Mouse (Mus musculus) midbrain, embryonic 10.5 days (tissue): ENCODE data around the gene Sp3. TPM values are rescaled to one million over a fixed set of nuclear protein-coding genes. Genes with fewer than 3 reads are reported as not detected.
"Not testable (repeated sequence)": the region's sequence is repeated elsewhere in the genome, so short reads cannot be mapped to it uniquely, and the experiment has no call there.

Source experiments
- DNase-seq: peaks from one replicate; pipeline ENCODE4 v3.0.0-alpha.2; 2017; ENCODE audit warnings: low spot score
- H3K27ac ChIP-seq: fragments of 300-500 bp; sonication (generic); replicated peaks from 2 replicates; pipeline ENCODE4 v1.5.1; 2016; ENCODE audit warnings: mild to moderate bottlenecking
- H3K27me3 ChIP-seq: fragments of 300-500 bp; sonication (generic); 2 replicates; pipeline ENCODE4 v1.6.1; 2016; ENCODE audit warnings: low read depth, mild to moderate bottlenecking; ENCODE audit not compliant: poor library complexity, severe bottlenecking
- H3K36me3 ChIP-seq: fragments of 300-500 bp; sonication (generic); 2 replicates; pipeline ENCODE4 v1.6.1; 2016; ENCODE audit warnings: mild to moderate bottlenecking, moderate library complexity
- H3K4me1 ChIP-seq: fragments of 300-500 bp; sonication (generic); 2 replicates; pipeline ENCODE4 v1.6.1; 2016
- H3K4me3 ChIP-seq: fragments of 300-500 bp; sonication (generic); 2 replicates; pipeline ENCODE4 v1.5.1; 2016; ENCODE audit warnings: mild to moderate bottlenecking, moderate library complexity
- H3K9me3 ChIP-seq: fragments of 300-500 bp; sonication (generic); replicated peaks from 2 replicates; pipeline ENCODE4 v1.6.1; 2016; ENCODE audit warnings: mild to moderate bottlenecking
- WGBS: fragments of 180-500 bp; shearing (Covaris S2); methylation state at CpG from one replicate; pipeline ENCODE4 v1.1.7; 2016; 5-methylcytosine and 5-hydroxymethylcytosine counted together
- microRNA-seq: library from miRNA; unstranded; fragments of <30 nt; microRNA quantifications from one replicate; pipeline ENCODE4, GENCODE M21; 2017
- polyA plus RNA-seq: library from polyadenylated mRNA; unstranded; fragments of >200 nt; fragmentation: Nextera tagmentation; extraction: Ambion mirVana; gene quantifications from 2 replicates; pipeline ENCODE4 v1.2.1, GENCODE M21; 2016

Gene Sp3
- polyA plus RNA-seq, 1 experiment from 2014 or later = 43.2 TPM

DNA sequence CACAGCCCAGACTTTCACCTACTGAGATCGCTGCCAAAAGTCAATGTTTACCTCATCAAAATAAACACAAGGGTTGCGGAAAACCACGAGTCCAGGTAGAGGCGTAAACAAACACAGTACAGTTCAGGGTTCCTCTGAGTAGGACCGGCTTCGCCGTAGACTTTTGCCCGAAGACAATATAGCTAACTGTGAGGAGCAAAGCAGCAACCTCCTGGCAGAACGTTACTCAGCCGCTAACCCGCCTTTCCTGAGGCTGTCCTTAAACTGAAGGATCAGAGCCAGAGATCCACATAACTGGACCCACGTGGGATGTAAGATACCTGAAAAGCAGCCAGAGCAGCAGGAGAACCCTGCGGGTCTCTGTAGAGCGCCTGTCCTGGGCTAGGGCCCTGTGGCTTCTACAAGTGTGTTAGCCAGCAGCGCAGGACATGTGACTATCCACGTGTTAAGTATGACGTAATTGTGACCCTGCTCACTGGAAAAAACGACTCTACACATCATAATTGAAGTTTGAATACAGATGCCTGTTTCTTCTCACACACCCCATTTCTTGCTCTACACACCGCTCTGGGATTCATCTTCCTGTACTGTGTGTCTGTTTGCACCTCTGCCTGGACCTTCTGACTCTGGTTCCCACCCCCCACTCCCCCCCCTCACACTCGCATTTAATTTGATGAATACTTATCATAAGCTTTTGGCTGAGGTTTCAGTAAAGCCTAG is 71.9 kb downstream of the Sp3 start:
- WGBS = 87% methylated on average over 20 of the region's 20 CpGs
- no peak overlapping the region for H3K27ac ChIP-seq

DNA sequence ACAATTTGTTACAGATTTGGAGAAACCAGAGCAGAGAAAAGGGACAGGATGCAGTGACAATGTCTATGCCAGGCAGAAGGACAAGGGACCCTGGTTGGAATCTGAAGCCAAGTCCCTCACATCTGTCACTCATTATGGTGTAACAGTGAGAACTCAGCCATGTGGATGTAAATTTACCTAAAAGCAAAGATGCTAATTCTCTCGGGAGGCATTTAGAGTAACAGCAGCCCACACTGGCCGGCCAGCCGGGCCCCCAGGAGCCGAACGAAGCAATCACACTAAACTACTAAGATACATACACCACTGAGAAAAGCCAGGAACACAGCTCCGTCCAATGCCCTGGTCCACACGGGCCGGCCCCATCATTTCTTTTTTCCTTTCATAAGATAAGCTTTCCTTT is 73.5 kb downstream of the Sp3 start:
- WGBS = 66% methylated on average over 8 of the region's 8 CpGs
- DNase-seq = no peak
- no peak overlapping the region for H3K4me3 ChIP-seq
- H3K27me3 ChIP-seq = no peaks in the 10 kb centered on the region
- no peaks in the 10 kb centered on the region for H3K36me3 ChIP-seq
- H3K4me1 ChIP-seq = 0 out of 2 replicates have a peak, but pooled peaks cover 2% of the 10 kb centered on the region
- H3K27ac ChIP-seq = no peak overlapping the region
- no peaks in the 10 kb centered on the region for H3K9me3 ChIP-seq

More for the DNA sequence above, 71.9 kb downstream of the Sp3 start:
- DNase-seq = no peak
- Histone ChIP-seq H3K4me1 (0 out of 2 replicates have a peak, but pooled peaks cover 2% of the 10 kb centered on the region), H3K9me3 (no peaks in the 10 kb centered on the region), H3K27me3 (no peaks in the 10 kb centered on the region), H3K36me3 (no peaks in the 10 kb centered on the region), H3K4me3 (no peak overlapping the region)

DNA sequence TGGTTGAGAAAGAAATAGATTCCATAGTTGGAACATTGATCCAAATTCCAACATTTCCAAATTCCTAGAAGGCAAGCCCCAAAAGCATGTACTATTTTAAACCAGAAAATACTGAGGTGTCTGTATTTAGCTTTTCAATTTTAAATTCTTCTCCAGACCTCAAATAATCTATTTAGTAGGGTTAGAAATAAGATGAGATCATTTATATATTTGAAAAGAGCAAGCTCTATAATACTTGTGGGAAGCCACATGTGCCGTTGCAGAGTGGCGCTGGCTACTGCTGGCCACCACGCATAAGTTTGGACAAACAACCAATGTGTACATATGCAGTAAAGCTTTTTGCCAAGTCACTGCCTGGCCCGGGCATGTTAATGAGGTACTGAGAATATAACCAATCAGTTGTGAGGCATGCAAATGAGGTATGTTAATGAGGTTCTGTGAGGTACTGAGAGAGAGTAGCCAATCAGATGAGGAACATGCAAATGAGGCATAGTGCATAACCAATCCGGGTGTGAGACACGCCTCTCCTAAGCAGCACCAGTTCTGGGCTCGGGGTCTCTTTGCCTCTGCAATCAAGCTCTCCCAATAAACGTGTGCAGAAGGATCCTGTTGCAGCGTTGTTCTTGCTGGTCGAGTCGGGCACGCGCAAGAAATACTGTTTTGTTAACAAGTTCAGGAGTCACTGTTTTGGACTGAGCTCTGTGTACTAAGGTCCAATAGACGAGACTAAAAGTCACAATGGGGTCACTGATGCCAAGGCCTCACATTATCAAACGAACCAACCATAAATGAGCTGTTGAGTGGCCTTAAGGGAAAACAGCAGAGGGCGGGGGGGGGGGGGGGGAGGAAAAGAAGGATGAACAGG is 77.2 kb downstream of the Sp3 start:
- not testable (repeated sequence) for H3K36me3 ChIP-seq, H3K4me3 ChIP-seq, DNase-seq, H3K9me3 ChIP-seq, H3K27ac ChIP-seq, H3K27me3 ChIP-seq, H3K4me1 ChIP-seq
- 93% methylated on average over 15 of the region's 16 CpGs for WGBS

DNA sequence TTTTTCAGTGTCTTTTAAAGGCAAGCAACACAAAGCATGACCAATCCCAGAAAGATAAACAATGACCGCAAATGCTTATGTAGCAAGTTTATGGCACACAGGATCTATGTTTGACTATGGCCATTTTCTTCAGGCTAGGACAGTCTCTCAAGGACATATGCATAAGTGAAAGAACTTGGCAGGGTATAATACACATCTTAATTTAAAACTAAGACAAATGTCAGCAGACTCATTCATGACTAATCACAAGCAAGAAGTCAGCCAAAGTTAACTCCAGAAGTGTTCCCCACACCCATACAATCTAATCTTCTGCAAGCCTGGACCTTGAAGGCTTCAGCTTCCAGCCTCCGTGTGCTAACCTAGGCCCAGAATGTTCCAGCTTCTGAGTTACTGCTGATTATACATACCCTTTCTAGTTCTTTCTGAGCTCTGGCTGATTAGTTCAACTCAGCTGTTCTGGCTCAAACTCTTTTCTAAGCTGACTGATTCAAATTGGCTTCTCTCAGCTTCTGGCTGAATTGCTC is 81.4 kb downstream of the Sp3 start:
- WGBS = 93% methylated on average over 2 of the region's 2 CpGs
- H3K27me3 ChIP-seq = no peaks in the 10 kb centered on the region
- H3K27ac ChIP-seq = no peak overlapping the region
- no peak for DNase-seq
- H3K36me3 ChIP-seq = no peaks in the 10 kb centered on the region
- H3K9me3 ChIP-seq = peaks cover 6% of the 10 kb centered on the region; the same call in 1 of the 2 replicates
- H3K4me1 ChIP-seq = no peaks in the 10 kb centered on the region
- no peak overlapping the region for H3K4me3 ChIP-seq

DNA sequence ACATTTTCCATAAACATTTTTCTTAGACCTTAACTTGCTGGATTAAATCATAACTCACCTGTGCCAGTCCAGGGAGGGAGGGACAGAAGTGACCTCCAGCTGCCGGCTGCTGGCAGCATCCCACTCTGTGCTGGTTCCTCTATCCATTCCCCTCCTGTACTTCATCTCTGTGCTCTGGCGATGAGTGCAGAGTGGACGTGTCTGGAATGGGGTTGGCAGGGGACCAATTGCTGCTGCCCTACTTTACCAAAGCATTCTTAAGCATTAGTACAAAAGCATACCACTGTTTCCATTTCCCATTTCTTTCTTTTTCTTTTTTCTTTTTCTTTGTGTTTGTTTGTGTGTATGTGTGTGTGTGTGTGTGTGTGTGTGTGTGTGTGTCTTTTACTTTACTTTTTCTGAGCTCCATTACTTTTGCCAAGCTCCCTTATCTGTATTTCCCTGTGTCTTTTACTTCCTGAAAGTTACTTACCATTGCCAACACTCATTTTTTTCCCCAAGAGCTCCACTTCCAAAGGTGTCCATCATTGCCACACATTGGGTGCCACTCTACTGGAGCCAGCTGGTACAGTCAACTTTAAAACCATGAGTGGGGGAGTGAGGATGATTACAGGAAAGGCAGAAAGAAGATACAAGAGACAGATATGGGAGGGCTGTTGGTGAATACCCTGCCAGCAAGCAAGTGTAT is 82.0 kb downstream of the Sp3 start:
- H3K27ac ChIP-seq = no peak overlapping the region
- H3K9me3 ChIP-seq = peaks cover 6% of the 10 kb centered on the region; the same call in 1 of the 2 replicates
- 85% methylated on average over 3 of the region's 3 CpGs for WGBS
- no peak overlapping the region for H3K4me3 ChIP-seq
- no peaks in the 10 kb centered on the region for H3K36me3 ChIP-seq
- H3K4me1 ChIP-seq = no peaks in the 10 kb centered on the region
- no peak for DNase-seq
- H3K27me3 ChIP-seq = no peaks in the 10 kb centered on the region

DNA sequence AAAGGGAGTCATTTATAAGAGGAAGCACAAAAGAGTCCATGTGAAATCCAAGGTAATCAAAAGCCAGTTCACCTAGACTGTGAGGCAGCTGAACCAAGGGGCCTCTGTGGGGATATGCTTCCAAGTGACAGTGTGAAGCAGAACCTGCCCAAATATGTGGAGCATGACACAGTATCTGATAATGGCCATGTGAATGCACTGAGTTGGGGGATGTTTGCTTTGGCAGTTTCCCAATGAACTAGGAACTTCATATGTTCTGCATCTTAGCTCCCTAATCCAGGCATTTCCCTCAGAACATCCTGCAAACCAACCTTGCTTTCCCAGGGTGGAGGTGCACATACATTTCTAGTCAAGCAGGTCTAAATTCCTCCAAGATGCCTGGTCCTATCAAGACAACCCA is 90.4 kb downstream of the Sp3 start:
- no peaks in the 10 kb centered on the region for H3K27me3 ChIP-seq
- no peaks in the 10 kb centered on the region for H3K4me1 ChIP-seq
- no peaks in the 10 kb centered on the region for H3K36me3 ChIP-seq
- H3K4me3 ChIP-seq = no peak overlapping the region
- DNase-seq = no peak
- no peaks in the 10 kb centered on the region for H3K9me3 ChIP-seq
- H3K27ac ChIP-seq = no peak overlapping the region

Small RNAs within 50 kb of the gene (microRNA-seq; reads per million reads assigned to microRNA genes)
- gene Gm25960 = not detected

Other genes with a start within 250 kb of the Sp3 start
- gene Gm11084, start 6.3 kb upstream of the Sp3 start, polyA plus RNA-seq = not detected in 2 replicates
- 92.1 and 103 TPM in 2 replicates for gene Ola1, start 238.5 kb upstream of the Sp3 start, polyA plus RNA-seq